Mouse (Mus musculus) limb, embryonic 12.5 days (tissue): ENCODE measurements at regions not wholly inside any gene's neighbourhood (a gene's known extent, or its start where the extent isn't known, plus 50 kb on each side); places are given as distances from the start of the nearest gene placed in this dataset.

ENCODE experiments used
- ATAC-seq: fragments of 200-750 bp; cut with Nextera tagmentation; 2 replicates; pipeline ENCODE4 v1.8.0; 2017; ENCODE audit warnings: low read depth, moderate TSS enrichment; ENCODE audit not compliant: insufficient number of reproducible peaks, insufficient read depth, low FRiP score, low TSS enrichment
- H3K27ac ChIP-seq: fragments of 300-500 bp; sonication (generic); 2 replicates; pipeline ENCODE4 v1.5.1; 2016; ENCODE audit warnings: mild to moderate bottlenecking, moderate library complexity
- H3K27me3 ChIP-seq: fragments of 300-500 bp; sonication (generic); 2 replicates; pipeline ENCODE4 v1.6.1; 2016; ENCODE audit warnings: mild to moderate bottlenecking, moderate library complexity
- H3K36me3 ChIP-seq: fragments of 300-500 bp; sonication (generic); 2 replicates; pipeline ENCODE4 v1.6.1; 2016; ENCODE audit warnings: mild to moderate bottlenecking, moderate library complexity
- H3K4me1 ChIP-seq: fragments of 300-500 bp; sonication (generic); replicated peaks from 2 replicates; pipeline ENCODE4 v1.6.1; 2016
- H3K4me2 ChIP-seq: fragments of 300-500 bp; sonication (generic); 2 replicates; pipeline ENCODE4 v1.6.1; 2016; ENCODE audit warnings: mild to moderate bottlenecking, moderate library complexity
- H3K4me3 ChIP-seq: fragments of 300-500 bp; sonication (generic); replicated peaks from 2 replicates; pipeline ENCODE4 v1.5.1; 2016; ENCODE audit warnings: mild to moderate bottlenecking
- H3K9ac ChIP-seq: fragments of 300-500 bp; sonication (generic); replicated peaks from 2 replicates; pipeline ENCODE4 v1.6.1; 2016; ENCODE audit warnings: mild to moderate bottlenecking, moderate library complexity
- H3K9me3 ChIP-seq: fragments of 300-500 bp; sonication (generic); 2 replicates; pipeline ENCODE4 v1.6.1; 2016; ENCODE audit warnings: mild to moderate bottlenecking, moderate library complexity
- WGBS: fragments of 180-500 bp; shearing (Covaris S2); methylation state at CpG from one replicate; pipeline ENCODE4 v1.1.7; 2016; 5-methylcytosine and 5-hydroxymethylcytosine counted together

DNA sequence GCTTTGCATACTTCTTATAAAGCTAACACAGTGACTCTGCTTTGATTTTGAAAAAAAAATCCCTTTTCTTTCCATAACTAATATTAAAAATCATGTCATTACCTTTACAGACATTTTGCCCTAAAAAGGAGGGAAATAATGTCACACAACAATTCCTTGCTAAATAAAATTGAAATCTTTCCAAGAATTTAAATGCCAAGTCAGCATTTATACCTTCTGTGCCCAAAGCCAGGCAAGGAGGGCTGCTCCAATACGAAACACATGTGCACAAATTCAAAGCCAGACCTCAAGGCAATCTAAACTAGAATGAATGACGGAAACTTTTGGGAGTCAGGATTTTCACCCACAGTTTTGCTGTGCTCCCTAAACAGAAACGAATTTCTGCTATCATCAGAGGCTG, 646.4 kb downstream of the Robo2 start:
- H3K9me3 ChIP-seq, result no peaks in the 10 kb centered on the region
- H3K4me1 ChIP-seq, result no peaks in the 10 kb centered on the region
- 54% methylated on average over 3 of the region's 3 CpGs for WGBS
- no peak overlapping the region for H3K4me3 ChIP-seq
- H3K27me3 ChIP-seq, result no peaks in the 10 kb centered on the region
- no peak overlapping the region for H3K9ac ChIP-seq
- no peak for ATAC-seq
- H3K36me3 ChIP-seq, result no peaks in the 10 kb centered on the region
- no peak overlapping the region for H3K27ac ChIP-seq
- H3K4me2 ChIP-seq, result no peak overlapping the region

GRCm38 (mm10) chr16:73760921-73761320, 650.7 kb downstream of the Robo2 start:
- Histone ChIP-seq H3K9ac (no peak overlapping the region), H3K4me2 (no peak overlapping the region), H3K4me3 (no peak overlapping the region), H3K4me1 (no peaks in the 10 kb centered on the region), H3K27ac (no peak overlapping the region), H3K27me3 (no peaks in the 10 kb centered on the region), H3K9me3 (no peaks in the 10 kb centered on the region), H3K36me3 (no peaks in the 10 kb centered on the region)
- 78% methylated on average over 3 of the region's 3 CpGs for WGBS
- ATAC-seq, result no peak

- Histone ChIP-seq H3K27me3 (no peaks in the 10 kb centered on the region), H3K4me3 (no peak overlapping the region), H3K4me2 (no peak overlapping the region), H3K4me1 (no peaks in the 10 kb centered on the region; the same call in 1 of the 2 replicates), H3K9ac (no peak overlapping the region), H3K9me3 (no peaks in the 10 kb centered on the region), H3K27ac (no peak overlapping the region), H3K36me3 (no peaks in the 10 kb centered on the region)
- no peak for ATAC-seq
- 54% methylated on average over 5 of the region's 5 CpGs for WGBS
These were observed 652.8 kb downstream of the Robo2 start for GRCm38 (mm10) chr16:73758872-73759271.

DNA sequence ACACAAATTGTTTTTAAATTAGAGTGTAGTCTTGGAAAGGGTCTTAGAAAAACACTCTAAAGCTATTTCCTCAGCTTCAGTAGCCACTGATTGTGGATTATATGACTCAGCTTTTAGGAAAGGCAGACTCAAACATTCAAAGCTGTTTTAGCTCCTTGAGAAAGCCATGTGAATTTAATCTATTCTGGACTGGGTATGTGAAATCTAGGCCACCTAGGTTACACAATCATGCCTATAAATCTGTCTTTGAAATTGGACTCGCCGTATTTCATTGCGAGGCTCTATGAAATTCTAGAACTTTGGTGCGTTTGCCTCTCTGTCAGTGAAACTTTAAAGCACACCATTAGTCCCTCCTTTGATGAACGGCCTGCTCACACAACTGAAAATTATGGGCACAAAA, 657.3 kb downstream of the Robo2 start:
- H3K36me3 ChIP-seq, result no peaks in the 10 kb centered on the region
- 9% methylated on average over 5 of the region's 5 CpGs for WGBS
- 0 out of 2 replicates have a peak, but pooled peaks have one; percentile 31 for ATAC-seq

DNA sequence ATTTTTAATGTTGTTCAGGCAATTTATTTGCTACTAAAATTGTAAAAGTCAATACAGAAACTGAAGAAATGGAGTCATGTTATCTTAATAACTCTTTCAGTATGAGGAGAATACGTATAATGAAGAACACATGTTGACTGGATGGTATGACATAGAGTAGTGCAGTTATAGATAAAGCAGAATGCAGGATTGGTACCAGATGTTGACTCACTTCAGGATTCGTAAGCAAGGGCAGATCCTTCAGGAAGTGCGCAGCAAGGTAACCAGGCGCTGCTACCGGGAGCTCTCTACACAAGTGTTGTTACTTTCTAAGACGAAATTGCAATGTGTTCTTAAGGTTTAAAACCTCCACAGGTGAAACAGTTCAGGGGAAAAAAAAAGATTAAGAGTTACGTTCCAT, 683.3 kb downstream of the Robo2 start:
- no peak for ATAC-seq
- Histone ChIP-seq H3K4me3 (no peak overlapping the region), H3K9ac (no peak overlapping the region), H3K4me1 (no peaks in the 10 kb centered on the region), H3K27ac (no peak overlapping the region), H3K9me3 (no peaks in the 10 kb centered on the region), H3K36me3 (no peaks in the 10 kb centered on the region), H3K27me3 (no peaks in the 10 kb centered on the region), H3K4me2 (no peak overlapping the region)
- 43% methylated on average over 7 of the region's 7 CpGs for WGBS

More for the DNA sequence above, 657.3 kb downstream of the Robo2 start:
- Histone ChIP-seq H3K9ac (no peak overlapping the region), H3K4me2 (no peak overlapping the region), H3K4me3 (no peak overlapping the region), H3K9me3 (no peaks in the 10 kb centered on the region), H3K27me3 (no peaks in the 10 kb centered on the region), H3K4me1 (no peaks in the 10 kb centered on the region; the same call in 1 of the 2 replicates), H3K27ac (no peak overlapping the region)

- Histone ChIP-seq H3K36me3 (no peaks in the 10 kb centered on the region), H3K4me1 (no peaks in the 10 kb centered on the region), H3K4me3 (no peak overlapping the region), H3K9ac (no peak overlapping the region), H3K27me3 (no peaks in the 10 kb centered on the region), H3K4me2 (no peak overlapping the region), H3K27ac (no peak overlapping the region), H3K9me3 (no peaks in the 10 kb centered on the region)
- WGBS, result 83% methylated on average over 3 of the region's 3 CpGs
- ATAC-seq, result no peak
These were observed 691.9 kb downstream of the Robo2 start for GRCm38 (mm10) chr16:73719691-73720090.

DNA sequence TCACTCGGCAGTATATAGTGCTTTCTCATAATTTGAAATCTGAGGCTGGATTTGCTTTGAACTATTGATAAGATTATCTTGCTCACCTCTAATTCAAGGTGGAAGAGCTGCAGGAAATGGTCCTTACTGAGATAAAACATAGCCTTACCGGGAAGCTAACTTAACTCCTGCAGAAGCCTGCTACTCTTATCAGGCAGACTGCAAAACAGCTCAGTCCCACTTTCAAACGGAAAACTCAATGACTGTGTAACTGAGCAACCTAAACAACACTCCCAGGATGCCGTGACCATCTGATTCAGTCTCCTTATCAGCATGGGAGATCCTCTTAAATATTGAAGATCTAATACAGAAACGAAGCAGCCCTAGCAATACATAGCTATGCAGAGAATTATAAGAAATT, 695.3 kb downstream of the Robo2 start:
- H3K4me3 ChIP-seq, result no peak overlapping the region
- WGBS, result 76% methylated on average over 5 of the region's 5 CpGs
- no peaks in the 10 kb centered on the region for H3K4me1 ChIP-seq
- H3K27ac ChIP-seq, result no peak overlapping the region
- no peaks in the 10 kb centered on the region for H3K36me3 ChIP-seq
- H3K4me2 ChIP-seq, result no peak overlapping the region
- no peak overlapping the region for H3K9ac ChIP-seq
- no peak for ATAC-seq
- no peaks in the 10 kb centered on the region for H3K27me3 ChIP-seq
- no peaks in the 10 kb centered on the region for H3K9me3 ChIP-seq

DNA sequence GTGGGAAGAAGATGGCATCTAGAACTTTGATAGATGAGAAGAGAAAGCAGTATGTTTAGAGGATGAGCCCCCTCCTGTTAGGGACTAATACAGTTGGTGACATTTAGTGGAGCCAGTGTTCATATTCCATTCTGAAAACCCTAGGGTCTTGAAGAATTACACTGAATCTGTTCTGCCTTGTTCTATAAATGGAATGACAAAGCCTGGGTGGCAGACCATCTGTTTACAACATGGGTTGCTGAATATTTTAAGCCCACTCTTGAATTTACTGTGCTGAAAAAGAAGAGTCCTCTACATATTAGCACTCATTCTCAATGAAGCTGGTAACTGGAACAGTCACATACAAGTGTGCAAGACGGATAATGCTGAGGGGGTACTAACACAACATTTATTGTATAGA, 704.6 kb downstream of the Robo2 start:
- ATAC-seq, result no peak
- H3K4me3 ChIP-seq, result no peak overlapping the region
- no peaks in the 10 kb centered on the region for H3K36me3 ChIP-seq
- H3K27ac ChIP-seq, result no peak overlapping the region
- H3K27me3 ChIP-seq, result no peaks in the 10 kb centered on the region
- no peak overlapping the region for H3K4me2 ChIP-seq
- H3K9me3 ChIP-seq, result no peaks in the 10 kb centered on the region
- H3K4me1 ChIP-seq, result no peaks in the 10 kb centered on the region
- no peak overlapping the region for H3K9ac ChIP-seq
- 95% methylated on average over 1 of the region's 1 CpGs for WGBS

GRCm38 (mm10) chr16:73689274-73689673, 722.4 kb downstream of the Robo2 start:
- Histone ChIP-seq H3K9me3 (no peaks in the 10 kb centered on the region), H3K36me3 (no peaks in the 10 kb centered on the region), H3K27me3 (no peaks in the 10 kb centered on the region), H3K9ac (no peak overlapping the region), H3K27ac (no peak overlapping the region), H3K4me2 (no peak overlapping the region), H3K4me3 (no peak overlapping the region), H3K4me1 (no peaks in the 10 kb centered on the region)
- ATAC-seq, result no peak
- WGBS, result 70% methylated on average over 11 of the region's 11 CpGs

GRCm38 (mm10) chr16:73679804-73680203, 731.8 kb downstream of the Robo2 start:
- no peak for ATAC-seq
- Histone ChIP-seq H3K9ac (no peak overlapping the region), H3K27me3 (no peaks in the 10 kb centered on the region), H3K9me3 (no peaks in the 10 kb centered on the region), H3K4me2 (no peak overlapping the region), H3K4me3 (no peak overlapping the region), H3K36me3 (no peaks in the 10 kb centered on the region), H3K27ac (no peak overlapping the region), H3K4me1 (no peaks in the 10 kb centered on the region; the same call in 1 of the 2 replicates)
- 63% methylated on average over 10 of the region's 10 CpGs for WGBS

GRCm38 (mm10) chr16:73670516-73670915, 741.1 kb downstream of the Robo2 start:
- 43% methylated on average over 6 of the region's 6 CpGs for WGBS
- Histone ChIP-seq H3K4me1 (no peaks in the 10 kb centered on the region), H3K4me2 (no peak overlapping the region), H3K27me3 (no peaks in the 10 kb centered on the region), H3K9ac (no peak overlapping the region), H3K27ac (no peak overlapping the region), H3K4me3 (no peak overlapping the region), H3K36me3 (no peaks in the 10 kb centered on the region), H3K9me3 (no peaks in the 10 kb centered on the region)
- no peak for ATAC-seq

- no peak overlapping the region for H3K4me2 ChIP-seq
- H3K9ac ChIP-seq, result no peak overlapping the region
- WGBS, result 75% methylated on average over 1 of the region's 1 CpGs
- no peak overlapping the region for H3K27ac ChIP-seq
- H3K27me3 ChIP-seq, result no peaks in the 10 kb centered on the region
- no peaks in the 10 kb centered on the region for H3K36me3 ChIP-seq
- H3K4me1 ChIP-seq, result no peaks in the 10 kb centered on the region
- 0 out of 2 replicates have a peak, but pooled peaks cover 4% of the 10 kb centered on the region for H3K9me3 ChIP-seq
- no peak for ATAC-seq
- no peak overlapping the region for H3K4me3 ChIP-seq
These were observed 758.5 kb downstream of the Robo2 start for GRCm38 (mm10) chr16:73652976-73653690.
